Mouse (Mus musculus) left cerebral cortex, adult 2 months (tissue): Measurements from ENCODE around the gene Hic2. TPM values are rescaled to one million over a fixed set of nuclear protein-coding genes. Genes with fewer than 3 reads are reported as not detected.
"Not testable (repeated sequence)": the region's sequence is repeated elsewhere in the genome, so short reads cannot be mapped to it uniquely, and the experiment has no call there.

Experiments used
- DNase-seq, 2 experiments: peaks; one replicate each; pipeline ENCODE4 v3.0.0; 2021 to 2022; ENCODE audit warnings: low spot score in 2 of 2, mixed read lengths in 1 of 2; ENCODE audit errors: extremely low spot score in 1 of 2
- H3K27ac ChIP-seq: fragments of 200-600 bp; 2 replicates; pipeline ENCODE4 v1.8.1; 2022
- H3K4me3 ChIP-seq: fragments of 200-600 bp; 2 replicates; pipeline ENCODE4 v1.8.1; 2022
- CTCF ChIP-seq: fragments of 200-600 bp; IDR thresholded peaks from 2 replicates; pipeline ENCODE4 v1.8.1; 2022; ENCODE audit warnings: antibody characterized with exemption, mild to moderate bottlenecking, moderate library complexity
- intact Hi-C: fragments of 180-260 bp; cut with DNase I; formaldehyde crosslinking; loops from one replicate; pipeline ENCODE4 v1.15.1; 2025
- total RNA-seq, 2 experiments: library from RNA; stranded (reverse); gene quantifications; 2 replicates each; pipeline ENCODE4 v1.2.3; 2021

Gene Hic2
- total RNA-seq, 2 experiments from 2014 or later: 5.3 to 6.0 TPM

- intact Hi-C loops: loop anchor here (1.0 to 5.0 kb wide), 3 partner anchors 24 to 77 kb away; partner anchors contain the start of genes Hic2 and Sdf2l1
- no peak for TF ChIP-seq CTCF
- Histone ChIP-seq H3K27ac (no peak overlapping the region), H3K4me3 (peak overlapping the region; percentile 57)
- DNase-seq: peak in 1 of 2 experiments; percentile 23
Measured at GRCm38 (mm10) chr16:17209404-17209960, 23.9 kb upstream of the Hic2 start.

- peak; percentile 85 to 87 for DNase-seq
- peak; percentile 73 for TF ChIP-seq CTCF
- Histone ChIP-seq H3K27ac (no peak overlapping the region), H3K4me3 (peak overlapping the region; percentile 57)
- intact Hi-C loops: loop anchor here (1.0 to 5.0 kb wide), 4 partner anchors 23 to 78 kb away; partner anchors contain the start of genes Hic2, Sdf2l1 and Tmem191c
Measured at GRCm38 (mm10) chr16:17209981-17210838, 23.2 kb upstream of the Hic2 start.

GRCm38 (mm10) chr16:17216934-17217633, 16.3 kb upstream of the Hic2 start:
- DNase-seq: no peak
- no peak for TF ChIP-seq CTCF
- Histone ChIP-seq H3K4me3 (no peak overlapping the region), H3K27ac (no peak overlapping the region)
- intact Hi-C loops: no loop called here

GRCm38 (mm10) chr16:17220127-17220733, 13.1 kb upstream of the Hic2 start:
- no peak overlapping the region for H3K27ac ChIP-seq
- no peak overlapping the region for H3K4me3 ChIP-seq
- no peak for DNase-seq
- no peak for TF ChIP-seq CTCF
- intact Hi-C loops: no loop called here

GRCm38 (mm10) chr16:17222197-17222596, 11.2 kb upstream of the Hic2 start:
- intact Hi-C loops: no loop called here
- DNase-seq: peak; percentile 95 to 100
- Histone ChIP-seq H3K27ac (no peak overlapping the region), H3K4me3 (no peak overlapping the region)
- TF ChIP-seq CTCF: no peak

GRCm38 (mm10) chr16:17225584-17225983, 7.8 kb upstream of the Hic2 start:
- Histone ChIP-seq H3K27ac (no peak overlapping the region), H3K4me3 (no peak overlapping the region)
- TF ChIP-seq CTCF: no peak
- DNase-seq: no peak
- intact Hi-C loops: no loop called here

GRCm38 (mm10) chr16:17226496-17226895, 6.9 kb upstream of the Hic2 start:
- TF ChIP-seq CTCF: no peak
- DNase-seq: no peak
- intact Hi-C loops: no loop called here

GRCm38 (mm10) chr16:17231523-17231922, 1.8 kb upstream of the Hic2 start:
- H3K4me3 ChIP-seq, H3K27ac ChIP-seq, intact Hi-C loops, DNase-seq: not testable (repeated sequence)

More at GRCm38 (mm10) chr16:17226496-17226895, 6.9 kb upstream of the Hic2 start:
- Histone ChIP-seq H3K27ac (no peak overlapping the region), H3K4me3 (no peak overlapping the region)

- Histone ChIP-seq H3K27ac (peak overlapping the region; percentile 95), H3K4me3 (peak overlapping the region; percentile 81)
- intact Hi-C loops: loop anchor here (1.0 kb wide), 2 partner anchors 25 to 43 kb away; no protein-coding TSS in a partner anchor
- DNase-seq: peak in 1 of 2 experiments; percentile 18
- TF ChIP-seq CTCF: no peak
Measured at GRCm38 (mm10) chr16:17233702-17234498, 528 bp downstream of the Hic2 start.

GRCm38 (mm10) chr16:17234499-17234895, 1.1 kb downstream of the Hic2 start:
- intact Hi-C loops: no loop called here
- DNase-seq: peak; percentile 31 to 46
- Histone ChIP-seq H3K27ac (peak overlapping the region; percentile 95), H3K4me3 (peak overlapping the region; percentile 81)
- no peak for TF ChIP-seq CTCF
